Mouse (Mus musculus) liver, adult (tissue): ENCODE measurements around the gene Csnk1g2.

Experiments used
- GATA4 ChIP-seq: IDR thresholded peaks from 2 replicates; pipeline ENCODE4 v1.6.1; 2014; ENCODE audit warnings: mild to moderate bottlenecking, low read length; ENCODE audit not compliant: insufficient replicate concordance

Gene Csnk1g2

GRCm38 (mm10) chr10:80628925-80629324, 6.3 kb downstream of the Csnk1g2 start:
- no peak for TF ChIP-seq GATA4

- TF ChIP-seq GATA4 = no peak
Measured at GRCm38 (mm10) chr10:80635345-80635744, 12.7 kb downstream of the Csnk1g2 start.

DNA sequence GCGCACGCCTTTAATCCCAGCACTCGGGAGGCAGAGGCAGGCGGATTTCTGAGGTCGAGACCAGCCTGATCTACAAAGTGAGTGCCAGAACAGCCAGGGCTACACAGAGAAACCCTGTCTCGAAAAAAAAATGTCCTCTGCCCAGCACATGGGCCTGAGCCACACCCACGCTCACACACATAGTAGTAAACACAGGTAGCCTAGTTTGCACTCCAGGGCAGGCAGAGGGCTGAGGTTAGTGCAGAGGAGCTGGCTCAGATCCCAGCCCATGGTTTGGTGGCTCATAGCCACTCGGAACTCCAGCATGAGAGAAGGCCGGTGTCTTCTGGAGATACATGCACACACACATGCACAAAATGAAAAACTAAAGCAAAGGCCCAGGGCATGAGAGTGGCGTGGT, 24.3 kb downstream of the Csnk1g2 start:
- TF ChIP-seq GATA4 = no peak

DNA sequence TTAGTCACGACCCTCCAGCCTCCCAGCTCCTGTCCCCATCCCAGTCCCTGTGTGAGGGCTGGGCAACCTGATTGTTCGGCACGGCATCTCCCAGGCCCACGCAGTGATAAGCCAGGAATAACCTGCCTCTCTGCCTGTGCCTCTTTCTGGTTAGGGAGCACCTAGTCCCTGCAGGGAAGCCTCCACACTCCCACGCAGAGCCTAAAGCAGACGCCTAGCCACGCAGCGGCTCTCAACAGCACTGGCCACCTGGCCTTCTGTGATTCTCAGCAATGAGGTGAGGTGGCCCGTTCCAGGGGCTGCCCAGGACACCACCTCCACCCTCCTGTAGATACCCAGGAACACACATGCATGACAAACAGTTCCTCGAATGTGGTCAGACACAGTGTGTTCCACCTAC, 27.8 kb downstream of the Csnk1g2 start:
- no peak for TF ChIP-seq GATA4

DNA sequence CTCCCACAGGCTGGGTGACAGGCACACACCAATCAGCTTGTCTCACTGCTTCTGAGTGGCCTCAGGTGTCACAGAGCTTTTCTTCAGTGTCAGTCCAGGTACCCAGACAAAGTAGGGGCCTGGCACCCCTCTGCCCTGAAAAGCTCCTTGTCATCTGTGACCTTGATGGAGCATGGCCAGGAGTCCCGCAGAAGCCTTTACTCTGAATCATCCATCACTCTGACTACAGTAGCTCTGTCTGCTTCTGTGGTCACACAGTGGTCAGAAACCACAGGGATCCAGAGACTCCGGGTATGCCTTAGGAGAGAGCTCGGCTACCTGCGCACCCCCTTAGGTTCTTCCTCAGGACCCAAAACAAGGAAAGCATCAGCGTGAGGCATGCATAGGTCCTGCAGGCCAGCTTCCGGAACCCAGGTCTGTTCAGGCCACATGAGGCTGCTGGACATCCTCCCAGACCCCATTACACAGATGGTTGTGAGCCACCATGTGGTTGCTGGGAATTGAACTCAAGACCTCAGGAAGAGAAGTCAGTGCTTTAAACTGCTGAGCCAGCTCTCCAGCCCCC, 30.6 kb downstream of the Csnk1g2 start:
- TF ChIP-seq GATA4 = no peak

- no peak for TF ChIP-seq GATA4
Measured at GRCm38 (mm10) chr10:80654866-80655265, 32.2 kb downstream of the Csnk1g2 start.

- no peak for TF ChIP-seq GATA4
Measured at GRCm38 (mm10) chr10:80655406-80656129, 32.9 kb downstream of the Csnk1g2 start.

- peak; percentile 51; the same call in 1 of the 2 replicates for TF ChIP-seq GATA4
Measured at GRCm38 (mm10) chr10:80656130-80656862, 33.7 kb downstream of the Csnk1g2 start.

DNA sequence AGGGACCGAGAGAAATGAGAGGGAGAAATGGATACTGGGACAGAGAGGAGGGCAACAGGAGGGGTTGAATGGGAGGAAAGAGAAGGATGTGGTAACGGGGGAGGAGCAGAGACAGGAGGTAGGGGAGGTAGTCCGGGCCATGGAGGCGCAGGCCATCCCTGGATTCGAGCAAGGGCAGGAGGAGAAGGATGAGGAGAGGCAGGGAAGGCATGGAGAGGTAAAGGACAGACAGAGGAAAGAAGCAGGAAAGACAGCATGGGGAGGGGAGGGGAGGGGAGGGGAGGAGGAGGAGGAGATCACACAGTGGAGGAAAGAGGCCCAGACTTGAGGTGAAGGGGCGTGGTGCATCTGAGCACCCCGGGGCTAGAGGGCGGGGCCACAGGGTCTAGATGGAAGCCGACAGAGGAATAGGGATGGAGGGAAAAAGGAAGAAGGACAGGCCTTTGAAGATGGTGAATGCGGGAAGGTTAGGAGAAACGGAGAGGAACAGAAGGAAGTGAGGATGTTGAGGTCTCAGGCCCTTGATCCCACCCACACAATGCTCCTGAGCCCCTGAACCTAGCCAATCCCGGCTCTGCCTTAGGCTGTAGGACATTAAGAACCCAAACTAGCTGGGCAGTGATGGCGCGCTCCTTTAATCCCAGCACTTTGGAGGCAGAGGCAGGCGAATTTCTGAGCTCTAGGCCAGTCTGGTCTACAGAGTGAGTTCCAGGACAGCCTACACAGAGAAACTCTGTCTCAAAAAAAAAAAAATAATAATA, 34.4 kb downstream of the Csnk1g2 start, which contains the start of gene Btbd2:
Gene Btbd2, minus strand, starts transcription at position 209 of the 761 bp plus-strand sequence.
- TF ChIP-seq GATA4 = no peak

GRCm38 (mm10) chr10:80658194-80658840, 35.7 kb downstream of the Csnk1g2 start:
- TF ChIP-seq GATA4 = no peak

GRCm38 (mm10) chr10:80658841-80659202, 36.2 kb downstream of the Csnk1g2 start:
- no peak for TF ChIP-seq GATA4

GRCm38 (mm10) chr10:80659213-80659612, 36.6 kb downstream of the Csnk1g2 start:
- TF ChIP-seq GATA4 = no peak

GRCm38 (mm10) chr10:80661149-80661548, 38.5 kb downstream of the Csnk1g2 start:
- no peak for TF ChIP-seq GATA4

GRCm38 (mm10) chr10:80663485-80664196, 41.0 kb downstream of the Csnk1g2 start:
- TF ChIP-seq GATA4 = peak; percentile 75; the same call in 1 of the 2 replicates
